Mouse (Mus musculus): Measurements from ENCODE around the gene Gm44. TPM values are rescaled to one million over a fixed set of nuclear protein-coding genes. Genes with fewer than 3 reads are reported as not detected.

Gene Gm44
- polyA plus RNA-seq (2012; rRNA removed) = not detected in 2 replicates

DNA sequence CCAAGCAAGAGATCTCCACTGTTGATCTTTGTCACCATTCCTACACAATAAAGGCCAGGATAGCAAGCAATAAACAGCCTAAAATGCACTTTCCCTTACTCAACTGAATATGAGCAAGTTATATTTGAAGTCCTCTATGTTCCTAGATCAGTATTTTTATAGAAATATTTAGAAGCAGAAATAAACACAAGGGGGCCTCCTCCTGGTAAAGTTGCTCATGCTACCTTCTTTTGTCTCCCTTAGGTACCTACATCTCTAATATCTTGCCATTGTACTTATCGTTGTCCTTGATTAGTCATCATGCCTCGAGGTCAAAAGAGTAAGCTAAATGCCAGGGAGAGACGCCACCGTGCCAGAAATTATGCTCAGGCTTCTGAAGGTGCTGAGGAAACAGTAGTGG is at the start of gene Gm44:
Gm44 (plus strand) TSS at position 301 of the 400 bp plus-strand sequence.

